ENCODE assay signal across 9 mouse cellular contexts in the genomic region with DNA sequence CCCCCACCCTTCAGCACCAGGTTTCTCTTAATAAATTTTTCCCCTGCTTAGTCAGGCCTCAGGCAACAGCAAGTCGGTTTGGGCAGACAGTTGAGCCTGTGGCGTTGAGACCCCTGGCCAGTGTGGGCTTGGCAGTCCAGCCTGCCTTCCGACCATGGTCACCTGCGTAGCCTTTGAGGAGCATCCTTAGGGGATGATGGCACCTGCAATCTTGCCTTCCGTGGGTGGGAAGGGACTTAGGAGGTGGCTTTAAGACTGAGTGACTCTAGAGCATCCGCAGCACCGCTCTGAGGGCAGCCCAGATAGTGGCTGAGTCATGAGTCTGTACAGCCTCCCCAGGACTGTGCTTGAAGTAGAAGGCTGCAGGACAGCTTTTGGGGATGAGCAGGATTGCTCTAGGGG. TPM values are rescaled to one million over a fixed set of nuclear protein-coding genes. Genes with fewer than 3 reads are reported as not detected.
DNase-seq lines count a peak whose midpoint lies in the region; ATAC-seq lines count a peak whose summit lies in the region.
"Had no signal": no experiment of that assay in that cellular context is flagged by ENCODE, and none has a peak within 500 bp of the region (broad histone marks: within the 10 kb centered on the region; RNA-seq: fewer than 3 reads in every experiment).

No protein-coding gene starts in this region.

- H3K4me1 ChIP-seq in lung, embryonic 16.5 days (replicated peaks; ENCODE audit: control insufficient read depth, insufficient read depth, low read length): peaks cover 14% of the 10 kb centered on the region
- peaks cover 8% of the 10 kb centered on the region; the same call in 1 of the 2 replicates for H3K4me1 ChIP-seq in forebrain, embryonic 14.5 days (ENCODE audit: control insufficient read depth, insufficient read depth, low read length)
- H3K4me1 ChIP-seq in limb, embryonic 15.5 days: peaks cover 14% of the 10 kb centered on the region
- H3K4me1 ChIP-seq in stomach, embryonic 14.5 days (ENCODE audit: control insufficient read depth, insufficient read depth, low read length): peaks cover 8% of the 10 kb centered on the region; the same call in 1 of the 2 replicates

- no peaks in the 10 kb centered on the region for H3K27me3 ChIP-seq in lung, embryonic 16.5 days (ENCODE audit: control insufficient read depth, insufficient read depth, low read depth, low read length)
- no peaks in the 10 kb centered on the region for H3K27me3 ChIP-seq in forebrain, embryonic 14.5 days (replicated peaks; ENCODE audit: control insufficient read depth, insufficient read depth, low read length)
- H3K27me3 ChIP-seq in limb, embryonic 15.5 days: no peaks in the 10 kb centered on the region
- H3K27me3 ChIP-seq in stomach, embryonic 14.5 days (ENCODE audit: control insufficient read depth, insufficient read depth, low read length): no peaks in the 10 kb centered on the region

- ATAC-seq in lung, embryonic 16.5 days (ENCODE audit: low read depth): no peak; the same call in 1 of the 2 replicates
- peak; percentile 19 for ATAC-seq in forebrain, embryonic 14.5 days
- ATAC-seq in limb, embryonic 15.5 days (ENCODE audit: insufficient number of reproducible peaks, low FRiP score, low TSS enrichment, low read depth): no peak
- ATAC-seq in stomach, embryonic 14.5 days (ENCODE audit: insufficient number of reproducible peaks, insufficient read depth, low FRiP score, low read depth): no peak

- no peaks in the 10 kb centered on the region for H3K9me3 ChIP-seq in lung, embryonic 16.5 days (ENCODE audit: control insufficient read depth, low read length)
- H3K9me3 ChIP-seq in forebrain, embryonic 14.5 days (replicated peaks; ENCODE audit: control insufficient read depth, low read length): no peaks in the 10 kb centered on the region
- H3K9me3 ChIP-seq in limb, embryonic 15.5 days: no peaks in the 10 kb centered on the region
- H3K9me3 ChIP-seq in stomach, embryonic 14.5 days (ENCODE audit: control insufficient read depth, low read depth, low read length): no peaks in the 10 kb centered on the region

- 13% methylated on average over 7 of the region's 7 CpGs for WGBS in lung, embryonic 16.5 days
- WGBS in forebrain, embryonic 14.5 days: 18% methylated on average over 7 of the region's 7 CpGs
- 10% methylated on average over 7 of the region's 7 CpGs for WGBS in limb, embryonic 15.5 days
- 16% methylated on average over 7 of the region's 7 CpGs for WGBS in stomach, embryonic 14.5 days

- H3K27ac ChIP-seq in lung, embryonic 16.5 days (ENCODE audit: low read length): peak overlapping the region; percentile 51
- H3K27ac ChIP-seq in forebrain, embryonic 14.5 days (ENCODE audit: low read depth, low read length): 0 out of 2 replicates have a peak overlapping the region, but pooled peaks have one; percentile 14
- peak overlapping the region; percentile 40; the same call in 1 of the 2 replicates for H3K27ac ChIP-seq in limb, embryonic 15.5 days
- H3K27ac ChIP-seq in stomach, embryonic 14.5 days (ENCODE audit: low read length): peak overlapping the region; percentile 52; the same call in 1 of the 2 replicates

- H3K9ac ChIP-seq in lung, embryonic 16.5 days (ENCODE audit: low read length): peak overlapping the region; percentile 89
- peak overlapping the region; percentile 90 for H3K9ac ChIP-seq in forebrain, embryonic 14.5 days (ENCODE audit: low read length)
- H3K9ac ChIP-seq in limb, embryonic 15.5 days: peak overlapping the region; percentile 41
- peak overlapping the region; percentile 82 for H3K9ac ChIP-seq in stomach, embryonic 14.5 days (replicated peaks; ENCODE audit: low read depth, low read length)

- H3K4me2 ChIP-seq in lung, embryonic 16.5 days (ENCODE audit: low read depth, low read length): peak overlapping the region; percentile 80
- H3K4me2 ChIP-seq in forebrain, embryonic 14.5 days (ENCODE audit: low read length): peak overlapping the region; percentile 93
- peak overlapping the region; percentile 66 for H3K4me2 ChIP-seq in limb, embryonic 15.5 days
- H3K4me2 ChIP-seq in stomach, embryonic 14.5 days (replicated peaks; ENCODE audit: low read depth, low read length): peak overlapping the region; percentile 91

- no peaks in the 10 kb centered on the region for H3K36me3 ChIP-seq in lung, embryonic 16.5 days (ENCODE audit: control insufficient read depth, insufficient read depth, low read length)
- H3K36me3 ChIP-seq in forebrain, embryonic 14.5 days (ENCODE audit: control insufficient read depth, insufficient read depth, low read length): 0 out of 2 replicates have a peak, but pooled peaks cover 8% of the 10 kb centered on the region
- H3K36me3 ChIP-seq in limb, embryonic 15.5 days: peaks cover 9% of the 10 kb centered on the region
- no peaks in the 10 kb centered on the region for H3K36me3 ChIP-seq in stomach, embryonic 14.5 days (ENCODE audit: control insufficient read depth, insufficient read depth, low read length)

- peak overlapping the region; percentile 72 for H3K4me3 ChIP-seq in lung, embryonic 16.5 days (ENCODE audit: low read length)
- peak overlapping the region; percentile 59 for H3K4me3 ChIP-seq in forebrain, embryonic 14.5 days (ENCODE audit: low read depth, low read length)
- H3K4me3 ChIP-seq in limb, embryonic 15.5 days: peak overlapping the region; percentile 66
- H3K4me3 ChIP-seq in stomach, embryonic 14.5 days (ENCODE audit: low read depth, low read length): peak overlapping the region; percentile 68

- peak; percentile 34 for DNase-seq in adrenal gland, postnatal 14 days
- no peak for DNase-seq in adrenal gland, adult 8-10 months
- DNase-seq in lung, adult 18-20 months: no peak
- peak; percentile 22 for DNase-seq in forebrain, embryonic 14.5 days (ENCODE audit: low spot score)
- no peak for DNase-seq in layer of hippocampus, postnatal 36 days

RNA-seq across cellular contexts. Expression of a gene that starts 0.6 kb away (rescaled TPM):
- total RNA-seq in adrenal gland, postnatal 14 days (2021): 5.2 and 9.8 TPM in 2 replicates
- 10 to 100 TPM in 2 of 4 experiments, 1 to 10 TPM in 2; 6.6 to 16.4 (median 11.4) TPM for total RNA-seq in adrenal gland, adult 8-10 months (2022)
- polyA plus RNA-seq in lung, embryonic 16.5 days (2015; fragmentation: Nextera tagmentation; extraction: Ambion mirVana): 19.3 and 19.7 TPM in 2 replicates
- polyA plus RNA-seq in forebrain, embryonic 14.5 days (2014; fragmentation: Nextera tagmentation; extraction: Ambion mirVana): 42.0 and 44.3 TPM in 2 replicates
- 19.5 and 21.8 TPM in 2 replicates for polyA plus RNA-seq in limb, embryonic 15.5 days (2015; fragmentation: Nextera tagmentation; extraction: Ambion mirVana)
- 35.3 and 36.7 TPM in 2 replicates for polyA plus RNA-seq in stomach, embryonic 14.5 days (2014; fragmentation: Nextera tagmentation; extraction: Ambion mirVana)
- 10 to 100 TPM; 60.6 to 62.0 TPM for total RNA-seq in layer of hippocampus, postnatal 36 days (2021)

RNA-seq across cellular contexts. Expression of a gene that starts 9.3 kb away (rescaled TPM):
- 60.4 and 64.6 TPM in 2 replicates for total RNA-seq in adrenal gland, postnatal 14 days (2021)
- 10 to 100 TPM; 19.1 to 36.7 (median 32.9) TPM for total RNA-seq in adrenal gland, adult 8-10 months (2022)
- 84.1 and 84.8 TPM in 2 replicates for polyA plus RNA-seq in lung, embryonic 16.5 days (2015; fragmentation: Nextera tagmentation; extraction: Ambion mirVana)
- 12.5 and 15.1 TPM in 2 replicates for polyA plus RNA-seq in forebrain, embryonic 14.5 days (2014; fragmentation: Nextera tagmentation; extraction: Ambion mirVana)
- 38.7 and 43.4 TPM in 2 replicates for polyA plus RNA-seq in limb, embryonic 15.5 days (2015; fragmentation: Nextera tagmentation; extraction: Ambion mirVana)
- polyA plus RNA-seq in stomach, embryonic 14.5 days (2014; fragmentation: Nextera tagmentation; extraction: Ambion mirVana): 25.9 and 28.4 TPM in 2 replicates
- total RNA-seq in layer of hippocampus, postnatal 36 days (2021): 10 to 100 TPM in 1 of 2 experiments, 1 to 10 TPM in 1; 8.3 to 11.1 TPM

RNA-seq across cellular contexts. Expression of a gene that starts 13.1 kb away (rescaled TPM):
- 22.4 and 32.1 TPM in 2 replicates for total RNA-seq in adrenal gland, postnatal 14 days (2021)
- 10 to 100 TPM; 23.7 to 26.0 (median 25.3) TPM for total RNA-seq in adrenal gland, adult 8-10 months (2022)
- polyA plus RNA-seq in lung, embryonic 16.5 days (2015; fragmentation: Nextera tagmentation; extraction: Ambion mirVana): 59.8 and 63.4 TPM in 2 replicates
- polyA plus RNA-seq in forebrain, embryonic 14.5 days (2014; fragmentation: Nextera tagmentation; extraction: Ambion mirVana): 60.3 and 63.6 TPM in 2 replicates
- 72.9 and 84.0 TPM in 2 replicates for polyA plus RNA-seq in limb, embryonic 15.5 days (2015; fragmentation: Nextera tagmentation; extraction: Ambion mirVana)
- 78.8 and 88.8 TPM in 2 replicates for polyA plus RNA-seq in stomach, embryonic 14.5 days (2014; fragmentation: Nextera tagmentation; extraction: Ambion mirVana)
- total RNA-seq in layer of hippocampus, postnatal 36 days (2021): 10 to 100 TPM; 44.0 to 44.1 TPM

RNA-seq across cellular contexts. Expression of a gene that starts 17.5 kb away (rescaled TPM):
- total RNA-seq in adrenal gland, postnatal 14 days (2021): not detected in 2 replicates
- not detected for total RNA-seq in adrenal gland, adult 8-10 months (2022)
- polyA plus RNA-seq in lung, embryonic 16.5 days (2015; fragmentation: Nextera tagmentation; extraction: Ambion mirVana): not detected in 2 replicates
- polyA plus RNA-seq in forebrain, embryonic 14.5 days (2014; fragmentation: Nextera tagmentation; extraction: Ambion mirVana): not detected in 2 replicates
- polyA plus RNA-seq in limb, embryonic 15.5 days (2015; fragmentation: Nextera tagmentation; extraction: Ambion mirVana): not detected in 2 replicates
- polyA plus RNA-seq in stomach, embryonic 14.5 days (2014; fragmentation: Nextera tagmentation; extraction: Ambion mirVana): not detected in 2 replicates
- not detected for total RNA-seq in layer of hippocampus, postnatal 36 days (2021)
- total RNA-seq: left cerebral cortex, postnatal 25 days had no signal

RNA-seq across cellular contexts. Expression of a gene that starts 23.9 kb away (rescaled TPM):
- not detected in 2 replicates for total RNA-seq in adrenal gland, postnatal 14 days (2021)
- under 1 TPM in 1 of 4 experiments, not detected in 3; 0.38 TPM for total RNA-seq in adrenal gland, adult 8-10 months (2022)
- 0.21 and 0.49 TPM in 2 replicates for polyA plus RNA-seq in lung, embryonic 16.5 days (2015; fragmentation: Nextera tagmentation; extraction: Ambion mirVana)
- polyA plus RNA-seq in forebrain, embryonic 14.5 days (2014; fragmentation: Nextera tagmentation; extraction: Ambion mirVana): not detected in 2 replicates
- polyA plus RNA-seq in limb, embryonic 15.5 days (2015; fragmentation: Nextera tagmentation; extraction: Ambion mirVana): not detected in 2 replicates
- polyA plus RNA-seq in stomach, embryonic 14.5 days (2014; fragmentation: Nextera tagmentation; extraction: Ambion mirVana): not detected in 2 replicates
- total RNA-seq in layer of hippocampus, postnatal 36 days (2021): 1 to 10 TPM; 1.1 to 1.6 TPM
- total RNA-seq: left cerebral cortex, postnatal 25 days had no signal

Comparison
In these comparisons a context has a peak if more than half of its experiments do, and no peak if none do; other contexts are left out.
1. DNase-seq: peak in adrenal gland, postnatal 14 days (single experiment) and forebrain, embryonic 14.5 days (single experiment); none in adrenal gland, adult 8-10 months (single experiment), lung, adult 18-20 months (0 of 2) and layer of hippocampus, postnatal 36 days (0 of 2).
2. Peak in every context shown above with its lines, with median percentiles within 50 percentile points of each other: H3K27ac ChIP-seq, H3K4me2 ChIP-seq, H3K4me3 ChIP-seq and H3K9ac ChIP-seq.